Mouse (Mus musculus) thymus, adult 2 months (tissue): Measurements from ENCODE around the gene Ank3. TPM values are rescaled to one million over a fixed set of nuclear protein-coding genes. Genes with fewer than 3 reads are reported as not detected.

ENCODE experiments used
- DNase-seq: peaks from one replicate; pipeline ENCODE4 v3.0.0; 2021
- H3K27ac ChIP-seq: fragments of 200-500 bp; 2 replicates; pipeline ENCODE4 v1.5.1; 2012; ENCODE audit warnings: low read length, control low read depth; ENCODE audit not compliant: control insufficient read depth, insufficient read depth
- H3K27me3 ChIP-seq: fragments of 200-500 bp; 2 replicates; pipeline ENCODE4 v1.6.1; 2012; ENCODE audit warnings: mild to moderate bottlenecking, low read length, moderate library complexity, mixed read lengths; ENCODE audit not compliant: control insufficient read depth, insufficient read depth
- H3K36me3 ChIP-seq: fragments of 200-500 bp; 2 replicates; pipeline ENCODE4 v1.6.1; 2012; ENCODE audit warnings: mild to moderate bottlenecking, low read length, moderate library complexity; ENCODE audit not compliant: control insufficient read depth, insufficient read depth
- H3K4me1 ChIP-seq: fragments of 200-500 bp; replicated peaks from 2 replicates; pipeline ENCODE4 v1.6.1; 2012; ENCODE audit warnings: low read length; ENCODE audit not compliant: control insufficient read depth, insufficient read depth
- H3K4me3 ChIP-seq: fragments of 200-500 bp; 2 replicates; pipeline ENCODE4 v1.5.1; 2012; ENCODE audit warnings: mild to moderate bottlenecking, low read length, control low read depth, moderate library complexity; ENCODE audit not compliant: control insufficient read depth, insufficient read depth
- CTCF ChIP-seq: fragments of 200-500 bp; IDR thresholded peaks from 2 replicates; pipeline ENCODE4 v1.5.1; 2012; ENCODE audit warnings: mild to moderate bottlenecking, control low read depth, low read length, moderate library complexity, borderline replicate concordance; ENCODE audit not compliant: control insufficient read depth, poor library complexity, insufficient read depth; ENCODE audit errors: extremely low read depth
- POLR2A ChIP-seq: fragments of 200-500 bp; IDR thresholded peaks from 2 replicates; pipeline ENCODE4 v1.6.1; 2012; ENCODE audit warnings: mild to moderate bottlenecking, low read length, control low read depth, moderate library complexity; ENCODE audit not compliant: control insufficient read depth, poor library complexity, insufficient read depth; ENCODE audit errors: extremely low read depth
- WGBS: fragments of 180-500 bp; shearing (Covaris S2); methylation state at CpG from one replicate; pipeline ENCODE4 v1.1.7; 2018; 5-methylcytosine and 5-hydroxymethylcytosine counted together
- polyA plus RNA-seq: library from polyadenylated mRNA; depleted of rRNA; stranded (reverse); fragments of >200 nt; gene quantifications from 2 replicates; pipeline ENCODE4 v1.2.3, GENCODE M21; 2012

The Ank3 gene
- polyA plus RNA-seq, 1 experiment, result 4.2 TPM

DNA sequence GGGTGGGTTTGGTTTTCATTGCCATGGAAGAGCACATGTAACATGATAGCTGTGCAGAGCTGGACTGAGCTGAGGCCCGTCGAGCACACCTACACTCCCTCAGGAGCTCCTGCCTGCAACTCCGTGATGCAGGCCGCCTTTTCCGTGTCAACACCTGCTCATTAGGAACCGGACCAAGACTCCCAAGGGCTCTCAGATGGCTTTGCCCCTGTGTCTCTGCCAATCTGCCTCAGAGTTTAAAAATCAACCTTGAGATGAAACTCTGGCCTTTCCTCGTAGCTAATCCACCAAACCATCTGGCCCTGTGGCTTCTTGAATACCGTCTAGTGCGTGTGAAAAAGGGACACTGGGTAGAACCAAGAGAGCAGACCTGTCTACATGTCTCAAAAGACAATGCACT, 297.4 kb downstream of the Ank3 start:
- TF ChIP-seq CTCF (no peak), POLR2A (no peak)
- Histone ChIP-seq H3K27me3 (no peaks in the 10 kb centered on the region), H3K36me3 (no peaks in the 10 kb centered on the region), H3K27ac (no peak overlapping the region), H3K4me3 (no peak overlapping the region), H3K4me1 (no peaks in the 10 kb centered on the region)
- 91% methylated on average over 9 of the region's 9 CpGs for WGBS
- DNase-seq, result no peak

DNA sequence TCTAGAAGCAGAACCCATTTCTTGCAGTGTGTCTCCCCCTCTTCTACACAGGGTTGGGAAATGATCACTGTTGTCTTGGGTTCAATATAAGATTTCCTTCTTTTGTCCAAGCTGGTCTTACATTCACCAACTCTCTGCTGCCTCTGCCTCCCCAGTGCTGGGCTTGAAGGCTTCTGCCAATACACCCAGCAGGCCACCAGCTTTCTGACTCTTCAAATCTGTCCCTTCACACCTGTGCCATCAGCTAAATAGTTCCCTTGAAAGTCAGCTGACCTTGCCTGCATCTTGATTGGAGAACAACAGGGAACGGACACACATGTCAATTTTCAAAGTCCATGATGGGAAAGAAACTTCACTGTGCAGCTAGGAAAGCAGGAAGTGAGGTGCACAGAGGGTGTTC, 300.1 kb downstream of the Ank3 start:
- Histone ChIP-seq H3K4me1 (no peaks in the 10 kb centered on the region), H3K4me3 (no peak overlapping the region), H3K27ac (no peak overlapping the region), H3K36me3 (no peaks in the 10 kb centered on the region), H3K27me3 (no peaks in the 10 kb centered on the region)
- TF ChIP-seq POLR2A (no peak), CTCF (no peak)
- DNase-seq, result no peak
- 87% methylated on average over 1 of the region's 1 CpGs for WGBS

DNA sequence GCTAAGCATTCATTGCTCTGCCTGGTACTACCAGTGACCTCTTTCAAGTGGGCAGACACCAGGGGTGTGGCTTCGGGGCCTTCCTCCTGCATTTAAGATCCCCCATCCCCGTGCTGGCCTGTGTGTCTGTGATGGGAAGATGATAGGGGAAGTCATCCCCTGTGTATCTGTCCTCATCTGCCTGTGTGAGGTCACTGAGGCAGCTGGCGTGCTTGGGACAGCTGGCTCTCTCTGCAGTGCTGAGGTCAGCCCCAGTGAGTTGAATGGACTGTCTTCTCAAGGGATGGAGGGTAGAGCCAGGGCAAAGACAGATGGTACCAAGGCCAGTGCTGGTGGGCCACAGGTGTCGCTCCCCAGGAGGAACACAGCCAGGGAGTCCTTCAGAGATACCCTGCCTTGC, 302.7 kb downstream of the Ank3 start:
- 60% methylated on average over 4 of the region's 4 CpGs for WGBS
- DNase-seq, result no peak
- no peak overlapping the region for H3K27ac ChIP-seq
- H3K4me3 ChIP-seq, result no peak overlapping the region
- H3K27me3 ChIP-seq, result no peaks in the 10 kb centered on the region
- no peaks in the 10 kb centered on the region for H3K36me3 ChIP-seq
- no peaks in the 10 kb centered on the region for H3K4me1 ChIP-seq
- TF ChIP-seq POLR2A (no peak), CTCF (no peak)

DNA sequence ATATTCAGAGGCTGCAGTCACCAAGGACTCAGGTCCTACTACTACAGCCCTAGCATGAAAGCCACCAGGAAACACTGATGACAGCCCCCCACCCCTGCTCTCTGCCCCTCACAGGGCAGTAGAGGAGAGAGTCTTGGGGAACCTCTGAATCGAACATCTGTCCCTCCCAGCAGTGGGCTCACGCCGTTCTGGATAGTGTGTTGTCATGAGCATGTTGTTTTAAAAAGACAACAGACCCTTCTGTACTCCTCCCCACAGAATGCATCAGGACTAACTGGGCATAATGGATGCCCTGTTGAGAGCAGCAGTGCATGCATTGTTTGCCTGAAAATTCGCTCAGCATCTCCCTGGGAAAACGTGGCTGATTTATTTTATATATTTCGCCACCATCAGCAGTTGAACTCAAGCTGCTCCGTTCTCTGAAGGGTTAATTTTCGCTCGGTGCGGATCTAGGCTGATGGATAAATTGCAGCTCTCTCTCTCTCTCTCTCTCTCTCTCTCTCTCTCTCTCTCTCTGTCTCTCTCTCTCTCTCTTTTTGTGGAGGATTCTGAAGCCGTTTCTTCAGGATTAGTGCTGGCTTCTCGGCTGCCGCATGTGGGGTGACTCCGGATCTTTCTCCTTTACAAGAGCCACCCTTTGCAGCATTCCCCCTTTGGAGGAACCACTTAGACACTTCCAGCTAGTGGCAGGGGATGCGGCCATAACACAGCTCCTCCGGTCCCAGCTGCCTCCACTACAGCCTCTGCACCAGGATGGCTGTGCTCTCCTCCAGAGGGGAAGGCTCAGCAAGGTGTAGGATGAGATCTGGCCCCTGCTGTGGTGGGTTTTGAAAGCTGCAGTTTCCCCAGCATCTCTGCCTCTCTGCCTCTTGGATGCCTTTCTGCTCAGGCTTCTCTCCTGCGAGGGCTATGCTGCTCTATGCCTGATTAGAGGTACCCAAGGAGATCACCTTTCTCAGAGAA, 307.5 kb downstream of the Ank3 start:
- 24% methylated on average over 17 of the region's 17 CpGs for WGBS
- no peak overlapping the region for H3K27ac ChIP-seq
- H3K36me3 ChIP-seq, result no peaks in the 10 kb centered on the region
- no peak overlapping the region for H3K4me3 ChIP-seq
- DNase-seq, result no peak
- no peaks in the 10 kb centered on the region for H3K27me3 ChIP-seq
- TF ChIP-seq CTCF (no peak), POLR2A (no peak)
- H3K4me1 ChIP-seq, result no peaks in the 10 kb centered on the region

DNA sequence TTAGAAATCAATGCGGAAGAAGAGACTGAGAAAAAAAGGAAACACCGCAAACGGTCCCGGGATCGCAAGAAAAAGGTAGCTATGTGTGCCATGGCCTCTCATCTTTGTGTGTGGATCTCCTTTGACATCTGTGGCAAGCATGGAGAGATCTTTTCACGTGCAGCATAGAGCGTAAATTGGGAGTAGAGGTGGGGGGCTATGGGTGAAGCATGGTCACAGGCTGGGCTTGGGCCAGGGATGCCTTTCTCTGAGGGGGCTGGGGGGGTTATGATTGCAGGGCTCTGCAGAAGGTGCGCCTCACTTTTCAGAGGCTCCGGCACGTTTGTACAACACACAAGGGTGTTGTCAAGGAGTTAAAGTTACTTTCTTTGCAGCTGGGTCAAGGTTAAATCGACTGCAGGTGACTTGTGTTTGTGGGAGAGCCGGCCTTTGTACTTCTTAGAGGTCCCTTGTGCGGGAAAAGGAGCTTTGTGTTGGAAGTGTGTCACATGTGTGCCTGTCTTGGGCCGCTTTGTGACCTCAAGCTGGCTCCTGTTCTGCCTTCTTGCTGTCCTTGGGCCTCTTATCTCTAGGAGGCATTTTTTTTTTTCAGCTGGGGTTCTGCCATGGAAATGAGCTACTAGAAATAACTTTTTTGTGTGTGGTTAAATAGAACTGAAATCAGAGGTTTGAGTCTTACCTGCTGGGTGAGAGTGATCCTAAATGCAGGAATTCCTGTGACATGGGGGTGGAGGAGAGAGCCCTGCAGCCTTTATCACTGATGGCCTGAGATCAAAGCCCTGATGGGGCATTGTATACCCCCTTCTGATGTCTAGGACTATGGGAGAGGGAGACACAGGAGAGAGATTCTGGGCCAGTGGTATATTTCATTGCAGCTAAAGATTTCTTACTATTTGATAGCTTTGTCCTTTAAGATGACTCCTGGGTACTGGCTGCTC, 308.5 kb downstream of the Ank3 start:
- Histone ChIP-seq H3K4me3 (no peak overlapping the region), H3K36me3 (no peaks in the 10 kb centered on the region), H3K27ac (no peak overlapping the region), H3K4me1 (no peaks in the 10 kb centered on the region), H3K27me3 (no peaks in the 10 kb centered on the region)
- 43% methylated on average over 14 of the region's 14 CpGs for WGBS
- DNase-seq, result no peak
- no peak for TF ChIP-seq CTCF

DNA sequence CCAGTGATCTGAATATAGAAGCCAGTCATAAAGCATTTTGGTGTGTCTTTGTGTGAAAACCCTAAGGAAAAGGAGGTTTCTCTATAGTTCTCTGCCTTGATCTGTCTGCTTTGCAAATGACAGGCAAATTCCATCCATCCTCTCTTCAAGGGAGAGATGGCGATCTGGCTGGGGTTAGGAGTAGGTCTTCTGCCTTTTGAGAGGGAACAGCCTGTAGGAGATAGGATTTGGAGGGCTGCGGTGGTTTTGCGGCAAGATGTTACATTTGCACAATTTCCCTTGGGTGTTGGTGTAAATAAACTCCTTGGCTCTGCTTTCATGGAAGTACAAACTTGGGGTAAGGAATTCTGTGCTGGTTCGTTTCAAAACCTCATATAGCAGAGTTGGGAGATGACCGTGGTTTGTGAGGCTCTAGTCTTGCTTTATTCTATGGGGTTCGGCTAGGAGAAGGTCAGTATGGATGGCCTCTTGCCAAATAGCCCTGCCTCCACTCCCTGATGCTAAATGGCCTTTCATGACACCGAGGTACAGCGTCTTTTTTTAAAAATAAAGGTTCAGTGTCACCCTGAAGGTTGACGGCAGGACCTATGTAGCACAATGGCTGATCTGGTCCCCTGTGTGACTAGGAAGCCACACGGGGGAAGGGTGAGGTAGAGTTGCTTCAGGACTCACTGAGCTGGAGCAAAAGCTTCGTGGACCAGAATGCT, 309.4 kb downstream of the Ank3 start:
- Histone ChIP-seq H3K4me1 (no peaks in the 10 kb centered on the region), H3K27me3 (no peaks in the 10 kb centered on the region), H3K4me3 (no peak overlapping the region), H3K36me3 (no peaks in the 10 kb centered on the region), H3K27ac (no peak overlapping the region)
- DNase-seq, result no peak
- no peak for TF ChIP-seq CTCF
- TF ChIP-seq POLR2A, result no peak
- 82% methylated on average over 11 of the region's 11 CpGs for WGBS
